Mouse (Mus musculus) adrenal gland, postnatal 10 days (tissue): ENCODE results near the gene Kcnk13. TPM values are rescaled to one million over a fixed set of nuclear protein-coding genes. Genes with fewer than 3 reads are reported as not detected.
A peak's percentile ranks its signal among the peaks of the same experiment; 100 is the strongest.

Experiments
- DNase-seq: peaks from one replicate; pipeline ENCODE4 v3.0.0; 2021; ENCODE audit warnings: mixed read lengths
- microRNA-seq: library from miRNA; unstranded; fragments of <30 nt; microRNA quantifications from one replicate; pipeline ENCODE4 v1.2.0, GENCODE M21; 2021
- total RNA-seq, 2 experiments: library from RNA; stranded (reverse); gene quantifications; 2 replicates each; pipeline ENCODE4 v1.2.3; 2021

Kcnk13 gene
- total RNA-seq, 2 experiments from 2014 or later: 0.78 to 1.3 TPM

GRCm38 (mm10) chr12:100090750-100091149, 126.5 kb downstream of the Kcnk13 start:
- DNase-seq: no peak

GRCm38 (mm10) chr12:100093046-100093445, 128.7 kb downstream of the Kcnk13 start:
- DNase-seq: no peak

GRCm38 (mm10) chr12:100099971-100100706, 135.8 kb downstream of the Kcnk13 start:
- DNase-seq: no peak

- DNase-seq: no peak
Observed at GRCm38 (mm10) chr12:100100707-100101030, 136.4 kb downstream of the Kcnk13 start.

- DNase-seq: no peak
Observed at GRCm38 (mm10) chr12:100101651-100102050, 137.4 kb downstream of the Kcnk13 start.

GRCm38 (mm10) chr12:100104530-100104929, 140.2 kb downstream of the Kcnk13 start:
- no peak for DNase-seq

- DNase-seq: peak; percentile 85
Observed at GRCm38 (mm10) chr12:100106275-100106895, 142.1 kb downstream of the Kcnk13 start.

- no peak for DNase-seq
Observed at GRCm38 (mm10) chr12:100107436-100107835, 143.1 kb downstream of the Kcnk13 start.

- DNase-seq: peak; percentile 85
Observed at GRCm38 (mm10) chr12:100109986-100110696, 145.8 kb downstream of the Kcnk13 start, which contains the start of gene Psmc1. Gene Psmc1, plus strand, starts transcription at chr12:100110154.

Small RNA genes within 50 kb of the gene (microRNA-seq; reads per million reads assigned to microRNA genes)
- not detected for gene Gm23291

Other genes starting within 250 kb of the Kcnk13 start
- gene Efcab11, start 80.1 kb upstream of the Kcnk13 start, total RNA-seq: 1 to 10 TPM; 1.4 to 2.1 TPM
- gene Tdp1, start 80.0 kb upstream of the Kcnk13 start, total RNA-seq: 10 to 100 TPM; 11.9 to 19.9 TPM
- gene Psmc1, start 145.7 kb downstream of the Kcnk13 start, total RNA-seq: 100 to 1,000 TPM; 167 to 169 TPM
- gene Nrde2, start 195.2 kb downstream of the Kcnk13 start, total RNA-seq: 10 to 100 TPM; 14.8 to 19.4 TPM
- 100 to 1,000 TPM; 355 to 389 TPM for gene Calm1, start 234.9 kb downstream of the Kcnk13 start, total RNA-seq